Mouse (Mus musculus) cortical plate, adult 2 months (tissue): ENCODE measurements around the gene Fyb. TPM values are rescaled to one million over a fixed set of nuclear protein-coding genes. Genes with fewer than 3 reads are reported as not detected.

Experiments used
- H3K27ac ChIP-seq: fragments of 200-500 bp; 2 replicates; pipeline ENCODE4 v1.5.1; 2012; ENCODE audit warnings: low read length, control low read depth, inconsistent platforms; ENCODE audit not compliant: insufficient read depth
- H3K4me1 ChIP-seq: fragments of 200-500 bp; 2 replicates; pipeline ENCODE4 v1.6.1; 2011; ENCODE audit warnings: low read length; ENCODE audit not compliant: control insufficient read depth, insufficient read depth
- H3K4me3 ChIP-seq: fragments of 200-500 bp; 2 replicates; pipeline ENCODE4 v1.5.1; 2011; ENCODE audit warnings: mild to moderate bottlenecking, low read length, control low read depth; ENCODE audit not compliant: insufficient read depth
- CTCF ChIP-seq: fragments of 200-500 bp; IDR thresholded peaks from 2 replicates; pipeline ENCODE4 v1.5.1; 2011; ENCODE audit warnings: mild to moderate bottlenecking, control low read depth, low read length; ENCODE audit not compliant: insufficient read depth; ENCODE audit errors: extremely low read depth
- POLR2A ChIP-seq: fragments of 200-500 bp; IDR thresholded peaks from 2 replicates; pipeline ENCODE4 v1.6.1; 2011; ENCODE audit warnings: mild to moderate bottlenecking, low read length, control low read depth; ENCODE audit not compliant: insufficient read depth; ENCODE audit errors: extremely low read depth
- polyA plus RNA-seq: library from polyadenylated mRNA; depleted of rRNA; stranded (reverse); fragments of >200 nt; gene quantifications from 2 replicates; pipeline ENCODE4 v1.2.3, GENCODE M21; 2012; rRNA removed

Fyb gene
- 3.7 and 4.7 TPM in 2 replicates for polyA plus RNA-seq

DNA sequence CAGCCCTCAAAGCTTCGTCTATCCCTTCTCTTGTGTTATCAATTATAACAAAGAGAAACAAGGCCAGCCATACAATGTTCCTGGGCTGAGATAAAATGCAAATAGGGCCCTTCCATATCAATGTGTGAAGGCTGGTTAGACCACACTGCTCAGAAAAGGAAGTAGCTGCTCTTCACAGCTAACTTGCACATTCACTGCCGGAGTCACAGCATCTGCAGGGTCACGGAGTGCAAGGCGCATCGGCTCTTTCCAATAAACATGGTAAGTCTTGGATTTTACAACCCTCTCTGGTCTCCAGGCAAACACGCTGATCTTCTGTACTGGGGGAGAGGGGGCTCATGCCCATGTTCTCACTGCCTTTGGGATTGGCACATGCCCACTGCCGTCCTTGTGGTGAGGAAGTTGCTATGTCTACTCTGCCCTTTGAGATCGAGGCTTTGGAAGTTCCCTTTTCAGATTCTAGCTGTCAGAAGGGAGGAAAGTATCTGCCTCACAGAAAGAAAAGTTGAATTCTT lies at the start of gene Fyb:
Fyb (plus strand) TSS at position 201 of the 515 bp plus-strand sequence.
- no peak within 1 kb of the TSS for H3K27ac ChIP-seq
- H3K4me3 ChIP-seq, result peak within 1 kb of the TSS; percentile 20; the same call in 1 of the 2 replicates
- no peak for TF ChIP-seq CTCF
- no peak for TF ChIP-seq POLR2A
- no peaks in the 10 kb centered on the region for H3K4me1 ChIP-seq

DNA sequence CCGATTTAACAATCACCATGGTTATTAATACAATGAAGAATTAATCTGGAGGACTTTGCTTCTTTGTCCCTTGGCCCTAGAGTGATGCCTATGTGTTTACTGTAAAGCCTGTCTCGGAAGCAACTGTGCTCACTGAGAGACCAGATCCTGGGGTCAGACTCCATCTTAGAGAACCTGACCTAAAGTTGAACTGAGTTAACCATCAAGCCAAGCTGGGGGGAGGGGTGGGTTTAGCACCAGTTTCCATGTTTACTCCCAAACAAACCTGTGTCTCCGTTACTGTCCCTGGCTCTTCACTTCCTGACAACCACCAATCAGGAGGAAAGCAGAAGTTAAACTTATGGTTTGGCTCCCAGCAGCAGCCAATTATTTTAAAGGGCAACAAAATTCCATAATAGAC lies 39.1 kb upstream of the Fyb start:
- no peak overlapping the region for H3K4me3 ChIP-seq
- no peaks in the 10 kb centered on the region for H3K4me1 ChIP-seq
- TF ChIP-seq CTCF (no peak), POLR2A (no peak)
- no peak overlapping the region for H3K27ac ChIP-seq

DNA sequence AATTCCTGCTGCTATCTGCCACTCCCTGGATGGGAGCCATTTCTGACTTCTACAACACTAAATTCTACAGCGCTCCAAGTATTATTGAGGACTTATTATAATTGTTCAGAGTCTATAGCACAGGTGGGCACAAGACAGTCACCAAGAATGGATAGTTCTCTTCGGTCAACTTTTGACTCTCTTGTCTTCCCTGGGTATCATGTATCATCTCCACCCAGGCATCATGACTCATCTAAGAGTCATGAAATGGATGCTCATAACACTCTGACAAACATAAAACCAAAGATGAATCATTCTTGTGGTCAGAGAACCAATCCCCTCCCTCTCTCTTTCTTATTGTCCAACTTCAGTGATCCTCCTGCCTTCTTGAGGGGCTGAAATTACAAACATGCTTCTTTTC lies 30.3 kb upstream of the Fyb start:
- H3K27ac ChIP-seq, result no peak overlapping the region
- H3K4me3 ChIP-seq, result no peak overlapping the region
- TF ChIP-seq CTCF (no peak), POLR2A (no peak)
- no peaks in the 10 kb centered on the region for H3K4me1 ChIP-seq

DNA sequence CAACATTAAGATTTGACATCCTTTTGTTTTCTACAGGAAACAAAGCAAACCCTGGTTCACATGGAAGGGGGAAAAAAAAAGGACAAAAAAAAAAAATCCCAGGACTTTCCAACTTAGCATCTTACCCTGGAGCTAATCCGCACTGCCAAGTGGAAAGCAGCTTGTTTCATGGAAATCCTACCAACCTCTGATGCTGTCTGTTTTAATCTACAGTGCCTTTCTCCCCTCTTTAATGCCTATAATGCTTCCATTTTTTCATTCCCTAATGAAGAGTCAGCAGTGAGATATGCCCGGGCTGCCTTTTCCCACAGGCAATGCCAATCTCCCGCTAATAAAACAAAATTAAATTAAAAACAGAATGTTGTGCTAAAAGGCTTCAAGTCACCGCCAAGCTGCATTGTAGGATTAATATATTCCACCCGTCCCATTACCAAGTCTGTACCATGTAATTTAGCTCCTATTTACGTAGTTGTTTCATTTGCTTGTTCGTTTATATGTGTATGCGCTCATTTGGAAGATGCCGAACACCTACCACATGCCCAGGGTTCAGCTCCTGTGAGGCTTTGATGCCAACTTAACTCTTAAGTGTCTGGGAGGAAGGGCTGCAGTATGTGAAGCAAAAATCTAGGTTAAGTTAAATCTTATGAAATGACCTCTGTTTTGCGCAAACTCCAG lies 24.1 kb upstream of the Fyb start:
- H3K27ac ChIP-seq, result no peak overlapping the region
- TF ChIP-seq CTCF (no peak), POLR2A (no peak)
- no peaks in the 10 kb centered on the region for H3K4me1 ChIP-seq
- no peak overlapping the region for H3K4me3 ChIP-seq

DNA sequence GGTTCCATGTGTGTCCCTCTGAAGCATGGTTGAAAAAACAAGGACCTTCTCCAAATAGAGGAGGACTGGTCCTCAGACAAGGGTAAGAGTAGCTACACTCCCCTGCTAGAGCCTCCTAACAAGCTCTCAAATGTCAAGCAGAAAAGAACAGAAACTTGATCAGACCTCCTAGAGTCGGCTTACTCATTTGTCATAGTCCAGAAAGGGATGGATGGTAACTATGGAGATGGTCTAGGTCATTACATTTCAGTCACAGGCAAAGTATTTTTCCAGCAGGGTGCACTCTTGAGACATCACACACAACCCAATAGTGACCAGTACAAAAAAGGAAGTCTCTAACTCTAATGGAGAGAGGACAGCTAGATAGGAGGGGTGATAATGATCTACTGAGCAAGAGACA lies 21.9 kb upstream of the Fyb start:
- no peak for TF ChIP-seq POLR2A
- no peak for TF ChIP-seq CTCF
- H3K4me1 ChIP-seq, result no peaks in the 10 kb centered on the region
- no peak overlapping the region for H3K27ac ChIP-seq
- H3K4me3 ChIP-seq, result no peak overlapping the region

DNA sequence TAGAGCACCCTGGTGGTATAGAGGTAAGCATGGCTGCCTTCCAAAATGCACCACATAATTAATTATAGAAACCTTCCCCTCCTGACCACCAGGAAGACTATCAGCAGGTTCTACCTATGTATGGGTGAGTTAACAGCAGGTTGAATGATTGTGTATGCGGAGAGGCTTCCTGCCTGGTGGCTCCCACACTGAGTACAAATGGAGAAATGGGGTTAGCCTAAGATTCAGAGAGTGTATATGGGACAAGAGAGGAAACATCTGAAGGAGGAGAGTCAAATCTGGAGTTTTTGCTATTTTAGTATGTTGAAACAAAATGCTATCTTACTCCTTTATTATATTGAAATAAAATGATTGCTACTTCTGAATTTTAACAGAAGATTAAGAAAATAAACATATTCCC lies 5.1 kb upstream of the Fyb start:
- TF ChIP-seq POLR2A (no peak), CTCF (no peak)

DNA sequence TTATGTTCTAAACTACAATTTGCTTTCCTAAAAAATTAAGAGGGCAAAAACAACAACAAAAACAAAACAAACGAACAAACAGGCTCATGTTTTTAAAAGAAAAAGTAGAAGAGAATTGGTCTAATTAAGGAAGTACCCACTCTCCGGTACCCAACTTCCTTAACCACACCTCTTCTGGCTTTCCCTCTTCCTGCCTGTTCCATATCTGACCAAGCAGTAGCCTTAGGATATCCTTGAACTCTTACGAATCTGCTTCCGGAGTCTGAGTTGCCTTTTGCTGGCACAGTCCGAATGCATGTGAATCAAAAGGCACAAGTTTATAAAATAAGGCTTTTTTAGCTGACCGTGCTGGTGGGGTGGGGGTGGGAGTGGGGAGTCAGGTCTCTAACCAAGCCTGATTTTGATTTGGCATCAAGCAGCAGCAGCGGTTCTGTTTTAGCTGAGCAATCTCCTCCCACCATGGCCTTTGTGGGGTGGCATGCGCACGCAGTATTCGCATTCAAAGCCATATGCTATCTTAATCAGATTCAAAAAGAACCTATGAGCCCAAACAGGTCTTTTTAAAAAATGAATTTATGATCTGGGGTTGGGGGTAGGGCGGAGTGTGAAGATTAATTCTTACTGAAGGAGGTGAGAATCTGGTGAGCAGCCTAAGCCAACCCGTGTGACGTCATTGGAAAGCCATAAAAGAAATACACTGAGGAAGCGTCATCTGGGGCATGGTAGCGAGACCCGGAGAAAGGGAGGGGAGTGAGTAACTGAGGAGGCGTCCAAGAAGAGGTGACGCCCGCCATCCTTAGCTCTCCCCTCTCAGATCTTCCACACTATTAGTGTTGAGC lies 3.0 kb upstream of the Fyb start:
- Histone ChIP-seq H3K4me1 (no peaks in the 10 kb centered on the region), H3K4me3 (no peak overlapping the region), H3K27ac (no peak overlapping the region)
- TF ChIP-seq POLR2A (no peak), CTCF (no peak)

More for the DNA sequence above, 5.1 kb upstream of the Fyb start:
- no peaks in the 10 kb centered on the region for H3K4me1 ChIP-seq
- H3K27ac ChIP-seq, result 0 out of 2 replicates have a peak overlapping the region, but pooled peaks have one; percentile 23
- H3K4me3 ChIP-seq, result no peak overlapping the region

DNA sequence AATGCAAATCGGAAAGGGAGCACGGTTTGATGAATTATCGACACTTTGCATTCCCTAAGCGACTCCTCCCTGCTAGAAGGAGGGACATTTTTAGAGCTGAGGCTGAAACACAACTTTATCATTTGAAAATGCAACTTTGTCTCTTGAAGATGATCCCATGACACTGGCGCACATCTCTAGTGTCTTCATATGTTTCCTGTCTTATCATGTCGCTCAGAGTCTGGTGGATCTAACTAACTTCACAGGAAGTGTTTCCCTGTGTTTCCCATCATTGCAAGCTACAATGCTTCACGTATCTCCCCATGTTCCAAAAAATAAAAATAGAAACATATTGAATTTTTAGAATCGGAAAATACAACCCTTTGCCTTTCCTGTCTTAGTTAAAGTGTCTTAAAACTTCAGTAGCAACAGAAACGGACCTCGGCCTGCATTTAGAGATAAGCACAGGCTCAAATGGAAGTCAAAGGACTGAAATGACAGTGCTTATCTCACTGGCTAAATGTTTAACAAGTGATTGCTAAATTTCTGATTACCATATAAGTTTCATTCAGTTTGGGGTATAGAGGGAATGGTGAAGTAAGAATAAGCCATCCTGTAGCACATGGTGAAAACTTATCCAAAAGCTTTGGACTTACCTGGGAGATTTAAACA lies 2.0 kb upstream of the Fyb start:
- Histone ChIP-seq H3K27ac (no peak overlapping the region), H3K4me3 (no peak overlapping the region), H3K4me1 (no peaks in the 10 kb centered on the region)
- TF ChIP-seq POLR2A (no peak), CTCF (no peak)

DNA sequence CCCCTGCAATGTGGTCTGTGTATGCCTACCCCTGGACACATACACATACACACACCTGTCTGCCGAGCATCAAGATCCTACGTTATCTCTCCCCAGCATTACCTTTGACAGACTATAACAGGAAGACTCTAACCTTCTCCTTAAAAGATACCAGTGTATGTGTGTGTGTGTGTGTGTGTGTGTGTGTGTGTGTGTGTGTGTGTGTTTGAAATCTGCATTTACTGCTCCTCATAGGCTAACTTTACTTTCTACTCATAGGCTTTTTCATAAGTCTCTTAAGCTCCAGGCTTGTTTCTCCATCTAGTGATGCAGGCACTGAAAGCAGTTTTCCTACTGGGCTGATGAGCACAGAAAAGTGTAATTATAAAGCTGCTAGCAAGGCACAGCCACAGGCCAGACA lies 2.1 kb downstream of the Fyb start:
- TF ChIP-seq CTCF (no peak), POLR2A (no peak)

More for the DNA sequence above, 2.1 kb downstream of the Fyb start:
- Histone ChIP-seq H3K4me1 (no peaks in the 10 kb centered on the region), H3K27ac (no peak overlapping the region), H3K4me3 (no peak overlapping the region)
